Mouse (Mus musculus) right cerebral cortex, postnatal 36 days (tissue): ENCODE measurements around the gene Reg4.

ENCODE experiments used
- DNase-seq, 2 experiments: peaks; one replicate each; pipeline ENCODE4 v3.0.0; 2022; ENCODE audit warnings: low spot score in 2 of 2, mixed read lengths in 1 of 2

The Reg4 gene

DNA sequence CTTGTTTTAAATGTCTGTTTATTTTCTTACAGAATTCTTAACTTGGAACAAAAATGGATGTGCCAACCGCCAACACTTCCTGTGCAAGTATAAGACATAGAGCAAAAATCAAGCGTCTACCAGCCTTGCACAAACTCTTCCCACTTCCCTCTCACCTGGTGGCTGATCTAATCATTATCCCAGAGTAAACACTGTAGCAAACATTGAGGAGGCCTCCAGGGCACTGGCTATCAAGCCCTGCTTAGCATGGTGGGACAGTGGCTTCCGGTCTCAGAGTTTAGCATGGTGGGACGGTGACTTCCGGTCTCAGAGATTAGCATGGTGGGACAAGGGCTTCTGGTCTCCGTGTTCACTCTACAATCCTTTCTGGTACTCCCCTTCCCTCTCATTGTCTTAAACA is 14.3 kb downstream of the Reg4 start:
- no peak for DNase-seq

GRCm38 (mm10) chr3:98237240-98237639 is 15.3 kb downstream of the Reg4 start:
- DNase-seq: no peak

DNA sequence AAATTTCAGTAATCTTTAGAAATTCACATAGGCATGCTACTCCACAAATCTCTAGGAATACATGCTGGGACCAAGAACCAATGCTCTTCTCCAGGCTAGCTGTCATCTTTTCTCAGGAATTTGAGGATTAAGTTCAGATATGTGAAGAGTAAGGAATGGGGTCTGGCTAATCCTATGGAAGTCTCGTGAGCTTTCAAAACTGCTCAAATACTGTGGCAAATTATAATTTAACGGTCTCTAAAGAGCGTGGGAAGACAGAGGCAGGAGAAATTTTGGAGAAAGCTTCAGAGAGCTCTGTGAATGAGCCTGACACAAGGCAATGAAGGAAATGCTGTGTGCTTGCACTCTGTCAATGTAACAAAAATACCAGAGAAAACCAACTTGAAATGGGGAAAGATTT is 16.2 kb downstream of the Reg4 start:
- DNase-seq: no peak

DNA sequence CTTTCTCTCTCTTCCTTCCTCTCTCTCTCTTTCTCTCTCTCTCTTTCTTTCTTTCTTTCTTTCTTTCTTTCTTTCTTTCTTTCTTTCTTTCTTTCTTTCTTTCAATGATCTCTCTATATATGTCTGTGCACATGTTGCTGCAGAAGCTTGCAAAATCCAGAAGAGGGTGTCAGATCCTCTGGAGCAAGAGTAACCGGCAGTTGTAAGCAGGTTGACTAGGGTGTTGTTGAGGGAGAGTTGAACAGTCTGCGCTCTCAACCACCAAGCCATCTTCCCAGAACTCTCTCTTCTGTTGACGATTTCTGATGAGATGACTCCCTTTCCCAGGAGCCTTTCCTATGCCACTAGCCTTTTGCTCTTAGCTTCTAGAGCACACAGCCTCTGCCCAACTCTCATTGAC is 20.1 kb downstream of the Reg4 start:
- no peak for DNase-seq

GRCm38 (mm10) chr3:98242458-98243037 is 20.6 kb downstream of the Reg4 start:
- no peak for DNase-seq

DNA sequence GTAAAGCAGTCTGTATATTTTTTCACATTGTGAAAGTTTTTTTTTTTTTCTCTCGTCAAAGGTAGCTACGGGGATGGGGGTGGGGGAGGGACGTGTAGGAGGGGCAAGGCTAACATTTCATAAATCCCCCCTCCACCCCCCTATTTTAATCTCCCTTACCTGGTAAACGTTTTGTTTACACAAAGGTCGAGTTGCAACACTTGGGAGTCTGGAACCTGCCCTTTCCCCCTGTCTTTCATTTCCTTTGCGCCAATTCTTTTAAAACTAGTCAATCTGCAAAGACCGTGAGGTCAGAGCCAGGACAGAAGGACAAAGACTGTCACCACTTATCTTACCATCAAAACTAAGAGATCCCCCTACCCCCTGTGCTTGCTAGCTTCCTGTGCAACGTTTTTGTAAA is 23.9 kb downstream of the Reg4 start:
- no peak for DNase-seq

DNA sequence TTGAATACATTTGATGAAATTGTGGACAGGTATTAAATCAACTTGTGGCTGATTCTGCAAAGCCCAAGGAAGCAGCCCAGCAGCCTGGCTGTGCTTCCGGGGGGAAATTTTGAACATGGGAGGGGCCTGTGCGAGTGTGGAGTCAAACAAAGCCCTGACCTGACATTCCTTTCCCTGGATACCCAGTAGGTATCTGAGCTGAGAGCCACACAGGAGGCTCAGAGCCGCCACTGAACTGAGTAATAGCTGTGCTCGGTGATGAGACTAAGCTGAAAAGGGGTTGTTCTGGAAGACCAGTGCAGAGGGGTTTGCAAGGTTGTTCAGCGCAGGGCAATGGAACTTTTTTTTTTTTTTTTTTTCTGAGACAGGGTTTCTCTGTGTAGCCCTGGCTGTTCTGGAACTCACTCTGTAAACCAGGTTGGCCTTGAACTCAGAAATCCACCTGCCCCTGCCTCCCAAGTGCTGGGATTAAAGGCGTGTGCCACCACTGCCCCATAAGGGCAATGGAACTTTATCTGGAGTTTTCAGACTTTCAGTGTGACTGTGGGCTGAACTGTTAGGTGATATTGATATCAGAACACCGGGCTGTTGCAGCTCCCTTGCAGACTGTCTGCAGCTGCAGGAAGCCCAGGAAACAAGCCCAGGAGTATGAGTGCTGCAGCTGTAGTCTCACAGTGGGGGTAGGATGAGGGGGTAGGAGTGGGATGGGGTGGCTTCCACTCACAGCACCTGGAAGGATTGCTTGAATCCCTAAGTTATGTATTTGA is 25.2 kb downstream of the Reg4 start:
- DNase-seq: no peak

DNA sequence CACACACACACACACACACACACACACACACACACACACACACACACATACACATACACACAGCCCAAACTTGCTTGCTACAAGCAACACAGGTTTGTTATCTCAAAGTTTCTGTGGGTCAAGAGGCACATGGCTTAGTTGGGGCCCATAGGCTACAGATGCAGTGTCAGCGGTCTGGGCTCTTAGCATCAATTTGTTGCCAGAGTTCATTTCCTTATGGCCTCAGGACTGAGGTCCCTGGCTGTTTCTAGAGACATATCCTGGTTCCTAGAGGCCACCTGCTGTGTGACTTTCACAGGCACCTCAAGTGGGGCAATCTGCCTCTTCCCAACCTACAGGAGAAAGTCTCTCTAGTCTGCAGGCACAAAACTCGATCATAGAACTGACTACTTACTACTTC is 27.4 kb downstream of the Reg4 start:
- DNase-seq: no peak

GRCm38 (mm10) chr3:98249833-98250448 is 28.0 kb downstream of the Reg4 start:
- no peak for DNase-seq

GRCm38 (mm10) chr3:98254059-98254458 is 32.1 kb downstream of the Reg4 start:
- DNase-seq: no peak

DNA sequence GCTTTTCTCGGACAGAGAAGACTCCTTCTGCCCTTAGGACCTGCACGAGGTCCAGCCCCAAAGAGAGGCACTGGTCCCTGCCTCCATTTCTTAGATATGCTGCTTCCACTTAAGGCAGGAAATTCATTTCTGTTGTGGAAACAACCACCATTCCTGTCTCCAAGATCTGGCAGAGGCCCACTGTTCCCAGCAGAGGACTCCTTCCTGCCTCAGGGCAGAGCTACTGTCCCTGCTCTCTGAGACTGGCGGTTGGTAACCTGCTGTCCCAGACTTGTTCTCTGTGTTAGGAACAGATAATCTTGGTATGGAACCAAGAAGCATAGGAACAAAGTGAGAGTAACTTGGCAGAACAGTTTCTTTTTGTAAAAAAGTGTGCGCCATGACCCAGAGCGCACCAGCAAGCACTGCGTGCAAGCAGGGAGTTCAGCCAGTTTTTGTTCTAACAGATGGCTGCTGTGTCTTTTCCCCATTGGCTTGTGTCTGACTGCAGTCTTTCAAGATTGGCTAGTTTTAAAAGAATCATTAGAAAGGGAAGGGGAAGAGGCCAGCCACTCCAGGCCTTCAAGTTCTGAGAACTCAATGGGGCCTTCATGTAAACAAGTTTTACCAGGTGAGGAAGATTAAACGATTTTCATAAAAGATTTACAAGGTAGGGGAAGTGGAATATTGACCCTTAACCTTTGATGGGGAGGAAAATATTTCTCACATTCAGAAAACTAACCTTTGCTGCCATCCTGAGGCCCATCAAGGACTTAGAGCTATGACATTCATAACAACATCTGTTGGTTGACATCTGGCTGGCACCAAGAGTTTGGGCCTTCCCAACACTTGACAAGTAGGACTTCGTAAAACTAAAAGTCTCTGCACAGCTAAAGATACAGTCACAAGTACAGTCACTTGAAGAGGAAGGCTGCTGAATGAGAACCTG is 33.0 kb downstream of the Reg4 start:
- no peak for DNase-seq

DNA sequence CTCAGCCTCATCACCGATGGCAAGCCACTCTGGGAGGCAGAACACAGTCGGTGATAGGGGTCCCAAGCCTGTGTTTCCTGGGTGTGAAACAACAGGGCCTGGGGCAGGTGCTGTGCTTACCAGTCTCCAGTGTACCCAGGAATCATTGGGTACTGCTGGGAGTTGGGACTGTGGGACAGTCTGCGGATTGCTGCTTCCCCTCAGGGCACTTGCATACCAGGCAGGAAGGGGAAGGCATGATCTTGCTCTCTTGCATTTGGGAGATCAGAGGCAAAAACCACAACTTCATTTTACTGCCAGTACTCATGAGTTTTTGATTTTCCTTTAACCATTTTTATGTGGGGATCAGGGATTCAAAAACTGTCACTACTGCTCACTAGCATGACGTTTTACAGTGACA is 36.8 kb downstream of the Reg4 start:
- DNase-seq: no peak

GRCm38 (mm10) chr3:98259271-98259751 is 37.4 kb downstream of the Reg4 start:
- peak; percentile 26 to 67 for DNase-seq

DNA sequence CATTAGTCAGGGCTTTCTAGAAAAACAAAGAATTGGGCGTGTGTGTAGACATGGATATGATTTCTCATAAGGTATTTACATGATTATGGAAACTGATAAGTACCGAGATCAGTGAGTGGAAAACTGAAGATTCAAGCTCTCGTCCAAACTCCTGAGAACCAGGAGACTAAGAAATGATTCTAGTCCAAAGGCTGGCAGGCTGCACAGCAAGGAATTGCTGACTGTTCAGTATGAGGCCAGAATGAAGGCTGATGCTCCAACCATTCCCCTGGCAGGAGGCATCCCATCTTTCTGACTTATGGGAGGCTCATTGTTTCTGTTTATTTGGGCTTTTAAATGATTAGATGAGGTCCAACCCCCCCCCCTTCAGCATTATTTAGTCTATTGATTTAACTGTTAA is 38.6 kb downstream of the Reg4 start:
- DNase-seq: no peak

GRCm38 (mm10) chr3:98261415-98261814 is 39.5 kb downstream of the Reg4 start:
- DNase-seq: no peak

DNA sequence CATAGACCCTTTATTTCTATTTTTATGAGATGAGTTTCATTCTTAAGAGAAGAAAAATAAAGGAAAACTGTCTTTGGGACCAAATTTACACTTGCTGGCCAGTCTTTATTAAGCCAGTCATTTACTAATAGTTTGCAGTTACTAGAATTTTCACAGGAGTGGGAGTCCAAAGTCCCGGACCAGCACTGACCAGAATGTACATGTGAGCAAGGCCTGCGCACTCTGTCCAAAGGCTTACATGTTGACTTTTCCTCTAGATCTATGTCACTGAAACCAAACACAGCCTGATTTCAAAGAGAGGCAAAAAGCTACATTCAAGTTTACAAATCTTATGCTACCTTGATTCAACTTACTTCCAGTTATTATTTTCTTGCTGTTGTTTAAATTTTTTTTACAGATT is 40.2 kb downstream of the Reg4 start:
- no peak for DNase-seq

- no peak for DNase-seq
Observed at GRCm38 (mm10) chr3:98267249-98267651, 45.3 kb downstream of the Reg4 start.

GRCm38 (mm10) chr3:98273623-98274398 is 51.9 kb downstream of the Reg4 start:
- DNase-seq: no peak

- DNase-seq: no peak
Observed at GRCm38 (mm10) chr3:98279682-98280081, 57.7 kb downstream of the Reg4 start.

DNA sequence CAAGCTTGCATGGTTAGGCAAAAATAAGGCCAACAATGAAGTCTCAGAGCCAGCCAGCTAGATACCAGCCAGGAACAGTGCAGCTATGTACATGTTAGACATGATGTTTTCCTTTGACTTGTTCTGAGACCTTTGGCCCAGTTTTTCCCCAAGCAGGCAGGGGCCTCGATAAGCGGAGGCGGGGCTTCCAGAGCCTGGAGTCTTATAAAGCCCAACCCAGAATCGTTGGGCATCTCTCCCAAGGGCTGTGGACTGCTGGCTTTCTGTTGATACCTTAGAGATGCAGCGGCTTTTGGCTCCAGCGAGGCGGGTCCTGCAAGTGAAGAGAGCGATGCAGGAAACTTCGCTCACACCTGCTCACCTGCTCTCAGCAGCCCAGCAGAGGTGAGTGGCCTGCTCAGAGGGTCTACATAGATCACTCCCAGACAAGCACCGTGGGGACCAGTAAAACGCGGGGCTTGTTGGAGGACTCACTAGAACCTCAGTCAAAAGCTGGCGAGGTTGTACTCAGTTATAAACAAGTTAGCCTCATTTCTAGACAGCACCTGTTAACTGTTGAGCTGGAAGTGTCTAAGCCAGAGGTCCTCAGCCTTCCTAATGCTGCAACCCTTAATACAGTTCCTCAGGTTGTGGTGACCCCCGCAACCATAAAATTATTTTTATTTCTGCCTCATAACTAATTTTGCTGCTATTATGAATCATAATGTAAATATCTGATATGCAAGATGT is 58.4 kb downstream of the Reg4 start, which contains the start of gene Hmgcs2:
Gene Hmgcs2 (plus strand): TSS at position 232 of the 729 bp plus-strand sequence.
- no peak for DNase-seq
